Mouse (Mus musculus) megakaryocyte, embryonic 14.5 days (primary cell): ENCODE results near the gene Fasn.

Experiments
- FLI1 ChIP-seq: IDR thresholded peaks from 2 replicates; pipeline ENCODE4 v1.6.1; 2012; ENCODE audit warnings: low read length, inconsistent platforms, mixed read lengths
- GATA1 ChIP-seq: IDR thresholded peaks from 3 replicates; pipeline ENCODE4 v1.6.1; 2012; ENCODE audit warnings: mixed read lengths, low read length, inconsistent platforms, borderline replicate concordance

DNA sequence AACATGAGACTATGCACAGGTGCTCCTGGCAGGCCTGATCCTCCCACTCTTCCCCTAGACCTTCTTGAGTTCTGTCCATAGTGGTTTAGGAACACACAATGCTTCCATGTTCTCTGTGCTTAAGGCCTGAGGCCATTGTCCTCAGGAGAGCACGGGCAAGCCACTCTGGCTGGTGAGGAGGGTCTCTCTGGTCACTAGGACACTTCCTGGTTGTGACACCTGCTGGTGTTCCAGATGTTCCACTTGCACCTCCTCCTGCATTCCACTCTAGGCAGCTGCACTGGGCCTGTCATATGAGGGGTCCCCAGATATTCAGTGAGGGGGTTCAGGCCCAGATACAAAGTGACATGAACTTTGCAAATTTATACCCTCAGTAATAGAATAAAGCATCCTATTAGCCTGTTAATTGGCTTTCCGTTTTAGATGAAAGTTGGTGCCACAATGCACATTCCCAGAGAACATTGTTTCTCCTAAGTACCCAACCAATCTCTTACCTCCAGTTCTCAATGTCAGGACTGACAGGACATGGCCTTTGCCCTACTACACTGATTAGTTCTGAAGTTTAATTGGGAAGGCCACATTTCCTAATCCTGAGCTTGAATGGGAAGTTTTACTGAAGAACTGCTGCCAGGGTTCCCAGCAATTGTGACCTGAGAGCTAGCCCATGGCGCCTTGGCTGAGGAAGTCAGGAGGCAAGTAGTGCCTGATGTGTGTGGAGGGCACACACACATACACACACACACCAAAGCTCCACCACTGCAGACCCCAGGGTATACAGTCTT is 7.5 kb upstream of the Fasn start:
- TF ChIP-seq GATA1: no peak
- TF ChIP-seq FLI1: no peak
